Mouse (Mus musculus): ENCODE measurements around the gene Gm36079.
"Not testable (repeated sequence)": the region's sequence is repeated elsewhere in the genome, so short reads cannot be mapped to it uniquely, and the experiment has no call there.

DNA sequence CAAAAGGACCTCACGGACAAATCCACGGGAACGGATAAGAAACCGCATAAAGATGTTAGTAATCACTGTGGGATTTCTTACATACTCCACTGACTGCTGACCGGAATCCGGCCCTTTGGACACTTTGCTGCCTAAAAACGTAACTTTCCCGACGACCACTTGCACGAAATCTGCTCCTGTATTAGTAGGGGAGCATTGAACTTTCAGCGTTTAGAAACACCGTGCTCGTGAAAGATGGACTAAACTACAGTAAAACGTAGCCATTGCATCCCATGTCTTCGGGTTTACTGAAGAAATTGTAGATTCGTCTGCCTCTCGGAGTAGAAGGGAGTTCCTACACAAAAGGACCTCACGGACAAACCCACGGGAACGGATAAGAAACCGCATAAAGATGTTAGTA, 1.8 kb downstream of the Gm36079 start:
- TF ChIP-seq POLR2A (IDR thresholded peaks at IDR 0.05; ENCODE audit: control insufficient read depth, extremely low read depth, insufficient read depth, low read length, poor library complexity); CTCF (IDR thresholded peaks at IDR 0.05; ENCODE audit: borderline replicate concordance, control insufficient read depth, extremely low read depth, insufficient read depth, low read length, poor library complexity): not testable (repeated sequence)

All from thymus, adult 2 months (tissue).